Mouse (Mus musculus) embryo, embryonic 10.5 days (tissue): ENCODE results near the gene Gtf3c6.
A peak's percentile ranks its signal among the peaks of the same experiment; 100 is the strongest.

Experiments used
- DNase-seq: peaks from one replicate; pipeline ENCODE4 v3.0.0-alpha.2; 2015; ENCODE audit warnings: low spot score

The Gtf3c6 gene

DNA sequence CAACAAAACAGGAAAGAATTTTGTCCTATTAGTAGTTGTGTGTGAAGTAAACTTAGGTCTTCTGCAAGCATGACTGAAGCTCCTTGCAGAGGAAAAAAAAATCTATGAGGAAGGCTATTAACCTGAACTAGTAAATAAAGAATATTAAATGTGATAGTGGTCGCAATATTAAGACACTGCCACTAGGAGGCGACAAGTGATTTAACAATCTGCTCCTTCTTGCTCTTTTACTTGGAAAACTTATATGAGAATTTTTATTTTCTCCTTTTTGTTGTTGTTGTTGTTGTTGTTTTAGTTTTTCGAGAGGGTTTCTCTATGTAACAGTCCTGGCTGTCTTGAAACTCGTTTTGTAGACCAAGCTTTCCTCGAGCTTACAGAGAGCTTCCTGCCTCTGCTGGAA, 1.1 kb upstream of the Gtf3c6 start:
- peak; percentile 79 for DNase-seq

- peak; percentile 98 for DNase-seq
Observed at GRCm38 (mm10) chr10:40258401-40258966, 576 bp upstream of the Gtf3c6 start.

DNA sequence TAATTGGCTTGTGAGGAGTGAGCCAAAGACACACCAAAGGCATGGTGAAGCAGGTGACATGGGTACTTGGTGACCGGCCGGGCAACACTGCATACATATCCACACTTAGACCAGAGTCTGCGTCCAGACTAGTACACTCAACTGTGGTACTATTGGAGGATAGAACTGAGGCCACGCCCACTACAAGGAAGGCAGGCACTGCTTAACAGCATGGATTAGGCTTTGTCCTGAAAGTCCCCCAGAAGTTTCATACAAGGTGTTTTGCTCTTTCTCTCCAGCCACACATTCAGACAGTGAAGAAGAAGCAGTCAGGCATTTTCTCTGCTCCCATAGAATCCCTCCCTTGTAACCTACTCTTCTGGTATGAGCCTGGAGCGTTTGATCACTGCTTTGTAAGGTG, 1.2 kb downstream of the Gtf3c6 start:
- peak; percentile 90 for DNase-seq

- no peak for DNase-seq
Observed at GRCm38 (mm10) chr10:40250969-40251368, 6.9 kb downstream of the Gtf3c6 start.

GRCm38 (mm10) chr10:40249625-40250024, 8.3 kb downstream of the Gtf3c6 start:
- DNase-seq = peak; percentile 21

DNA sequence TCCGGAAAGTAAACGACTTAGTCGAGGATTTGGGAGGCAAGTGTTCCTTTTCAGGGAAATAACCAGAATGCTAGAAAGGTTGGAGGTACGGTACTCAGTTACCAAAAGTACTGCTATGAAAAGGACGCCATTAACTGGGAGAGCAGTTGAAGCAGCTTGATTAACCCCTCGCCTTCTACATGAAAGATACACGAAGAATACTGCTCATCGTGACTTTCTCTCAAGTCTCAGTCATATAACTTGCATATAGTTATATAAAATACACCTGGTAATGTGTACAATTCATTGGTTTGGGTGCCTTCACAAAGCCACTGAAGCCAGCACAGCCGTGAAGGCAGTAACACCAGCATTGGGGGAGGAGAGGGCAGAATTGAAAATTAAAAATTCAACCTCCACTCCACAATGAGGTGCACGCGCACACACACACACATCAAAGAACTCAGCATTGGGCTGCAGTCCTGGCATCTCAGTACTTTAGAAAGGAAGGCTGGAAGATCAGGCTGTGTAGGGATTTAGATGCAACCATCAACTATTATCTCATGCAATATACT, 10.7 kb downstream of the Gtf3c6 start:
- DNase-seq = no peak

- DNase-seq = peak; percentile 93
Observed at GRCm38 (mm10) chr10:40246374-40247165, 11.3 kb downstream of the Gtf3c6 start, which contains the start of gene Rpf2. Rpf2 (minus strand) TSS chr10:40247036.

- no peak for DNase-seq
Observed at GRCm38 (mm10) chr10:40237826-40238225, 20.1 kb downstream of the Gtf3c6 start.

GRCm38 (mm10) chr10:40233241-40233640, 24.7 kb downstream of the Gtf3c6 start:
- DNase-seq = no peak

- no peak for DNase-seq
Observed at GRCm38 (mm10) chr10:40232442-40232841, 25.5 kb downstream of the Gtf3c6 start.

DNA sequence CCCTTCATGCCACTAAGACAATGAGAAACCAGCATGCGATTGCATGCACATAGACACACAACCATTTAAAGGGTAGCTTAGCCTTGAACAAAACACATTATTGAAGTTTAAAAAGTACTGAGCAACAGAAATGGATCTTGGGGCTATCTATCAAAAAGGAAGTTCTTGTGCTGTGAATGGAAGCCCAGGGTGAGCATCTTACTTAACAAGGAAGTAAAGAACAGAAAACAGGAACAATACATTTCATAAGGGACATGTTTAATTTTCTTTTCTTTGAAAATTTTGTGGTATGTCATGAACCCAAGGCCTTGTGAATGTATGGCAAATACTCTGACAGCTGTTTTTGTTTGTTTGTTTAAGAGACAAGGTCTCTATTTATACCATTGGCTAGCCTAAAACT, 28.2 kb downstream of the Gtf3c6 start:
- DNase-seq = no peak

DNA sequence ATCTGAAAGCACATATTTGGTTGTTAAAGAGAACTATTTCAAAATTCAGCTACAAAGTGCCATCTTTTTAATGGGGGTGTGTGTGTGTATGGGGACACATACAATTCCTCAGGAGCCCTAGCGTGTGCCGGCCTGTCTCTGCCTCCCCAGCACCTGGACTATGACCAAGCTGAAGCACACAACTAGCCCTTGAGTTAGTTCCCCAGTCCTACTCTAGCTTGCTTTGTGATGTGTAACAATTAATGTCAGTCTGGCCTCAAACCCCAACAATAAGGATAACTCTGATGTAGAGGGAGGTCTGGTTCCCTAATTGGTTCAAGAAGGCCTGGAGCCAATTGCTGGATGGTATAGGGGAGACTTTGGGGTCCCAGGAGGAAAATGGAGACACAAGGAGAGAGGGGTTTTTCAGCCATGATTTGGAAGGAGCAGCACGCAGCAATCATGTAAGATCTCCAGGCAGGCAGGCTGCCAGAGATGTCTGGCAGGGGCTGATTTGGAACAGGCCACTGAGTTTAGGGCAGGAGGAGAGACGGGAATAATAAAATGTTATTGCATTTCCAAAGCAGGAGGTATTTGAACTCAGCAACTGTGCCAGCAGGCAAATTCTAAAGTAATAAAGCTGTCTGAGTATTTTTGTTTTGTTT, 30.1 kb downstream of the Gtf3c6 start:
- no peak for DNase-seq

- DNase-seq = no peak
Observed at GRCm38 (mm10) chr10:40218874-40219273, 39.0 kb downstream of the Gtf3c6 start.

GRCm38 (mm10) chr10:40212443-40213169, 45.3 kb downstream of the Gtf3c6 start:
- peak; percentile 97 for DNase-seq
